Mouse (Mus musculus): ENCODE results near the gene Spice1.

Spice1 gene

GRCm38 (mm10) chr16:44365522-44365921, 18.6 kb downstream of the Spice1 start:
- DNase-seq (ENCODE audit: low spot score in 2 of 2), result no peak

- no peak for DNase-seq (ENCODE audit: low spot score in 2 of 2)
Observed at GRCm38 (mm10) chr16:44375459-44375858, 28.5 kb downstream of the Spice1 start.

GRCm38 (mm10) chr16:44380006-44380405, 33.1 kb downstream of the Spice1 start:
- no peak for DNase-seq (ENCODE audit: low spot score in 2 of 2)

GRCm38 (mm10) chr16:44381578-44381977, 34.7 kb downstream of the Spice1 start:
- no peak for DNase-seq (ENCODE audit: low spot score in 2 of 2)

GRCm38 (mm10) chr16:44383549-44383948, 36.6 kb downstream of the Spice1 start:
- no peak for DNase-seq (ENCODE audit: low spot score in 2 of 2)

GRCm38 (mm10) chr16:44384251-44384650, 37.3 kb downstream of the Spice1 start:
- DNase-seq (ENCODE audit: low spot score in 2 of 2), result no peak

GRCm38 (mm10) chr16:44391877-44392548, 45.1 kb downstream of the Spice1 start:
- DNase-seq (ENCODE audit: low spot score in 2 of 2), result peak; percentile 58 to 77

- DNase-seq (ENCODE audit: low spot score in 2 of 2), result peak; percentile 84 to 91
Observed at GRCm38 (mm10) chr16:44394577-44395243, 47.8 kb downstream of the Spice1 start, which contains the start of gene Cfap44. Cfap44 (plus strand) TSS chr16:44394796.

GRCm38 (mm10) chr16:44404933-44405332, 58.0 kb downstream of the Spice1 start:
- no peak for DNase-seq (ENCODE audit: low spot score in 2 of 2)

- no peak for DNase-seq (ENCODE audit: low spot score in 2 of 2)
Observed at GRCm38 (mm10) chr16:44407211-44407610, 60.3 kb downstream of the Spice1 start.

GRCm38 (mm10) chr16:44408290-44408689, 61.4 kb downstream of the Spice1 start:
- DNase-seq (ENCODE audit: low spot score in 2 of 2), result no peak

GRCm38 (mm10) chr16:44410176-44410575, 63.3 kb downstream of the Spice1 start:
- DNase-seq (ENCODE audit: low spot score in 2 of 2), result no peak

GRCm38 (mm10) chr16:44417596-44417995, 70.7 kb downstream of the Spice1 start:
- peak in 1 of 2 experiments; percentile 19 for DNase-seq (ENCODE audit: low spot score in 2 of 2)

GRCm38 (mm10) chr16:44421735-44422134, 74.8 kb downstream of the Spice1 start:
- no peak for DNase-seq (ENCODE audit: low spot score in 2 of 2)

GRCm38 (mm10) chr16:44423499-44423898, 76.6 kb downstream of the Spice1 start:
- peak; percentile 71 to 86 for DNase-seq (ENCODE audit: low spot score in 2 of 2)

GRCm38 (mm10) chr16:44428456-44428855, 81.5 kb downstream of the Spice1 start:
- DNase-seq (ENCODE audit: low spot score in 2 of 2), result no peak

- DNase-seq (ENCODE audit: low spot score in 2 of 2), result no peak
Observed at GRCm38 (mm10) chr16:44430021-44430420, 83.1 kb downstream of the Spice1 start.

GRCm38 (mm10) chr16:44434931-44435330, 88.0 kb downstream of the Spice1 start:
- no peak for DNase-seq (ENCODE audit: low spot score in 2 of 2)

GRCm38 (mm10) chr16:44435481-44435880, 88.6 kb downstream of the Spice1 start:
- DNase-seq (ENCODE audit: low spot score in 2 of 2), result no peak
